Mouse (Mus musculus): ENCODE measurements around the gene Zmiz2. TPM values are rescaled to one million over a fixed set of nuclear protein-coding genes. Genes with fewer than 3 reads are reported as not detected.
A peak's percentile ranks its signal among the peaks of the same experiment; 100 is the strongest.
"Not testable (repeated sequence)": the region's sequence is repeated elsewhere in the genome, so short reads cannot be mapped to it uniquely, and the experiment has no call there.

The Zmiz2 gene
- polyA plus RNA-seq, 1 experiment from 2014 or later, result 30.2 TPM

GRCm38 (mm10) chr11:6415551-6416404, 26.9 kb downstream of the Zmiz2 start:
- H3K36me3 ChIP-seq (ENCODE audit: control insufficient read depth, insufficient read depth, low read length), result peaks cover 19% of the 10 kb centered on the region
- no peaks in the 10 kb centered on the region for H3K27me3 ChIP-seq (ENCODE audit: control insufficient read depth, insufficient read depth, low read depth, low read length)
- H3K9ac ChIP-seq (ENCODE audit: low read depth, low read length), result peak overlapping the region; percentile 99
- WGBS, result under 1% methylated on average over 85 of the region's 102 CpGs
- peak; percentile 95 for ATAC-seq
- peak overlapping the region; percentile 98 for H3K4me3 ChIP-seq (ENCODE audit: low read depth, low read length)
- H3K4me1 ChIP-seq (ENCODE audit: control insufficient read depth, insufficient read depth, low read length), result peaks cover 23% of the 10 kb centered on the region
- H3K9me3 ChIP-seq (replicated peaks; ENCODE audit: control insufficient read depth, low read length, poor library complexity, severe bottlenecking), result no peaks in the 10 kb centered on the region
- H3K4me2 ChIP-seq (ENCODE audit: low read length), result peak overlapping the region; percentile 95
- peak overlapping the region; percentile 98 for H3K27ac ChIP-seq (ENCODE audit: low read length)

- Histone ChIP-seq H3K4me1 (ENCODE audit: control insufficient read depth, insufficient read depth, low read length) (peaks cover 23% of the 10 kb centered on the region), H3K9me3 (replicated peaks; ENCODE audit: control insufficient read depth, low read length, poor library complexity, severe bottlenecking) (no peaks in the 10 kb centered on the region), H3K9ac (ENCODE audit: low read depth, low read length) (peak overlapping the region; percentile 99), H3K4me3 (ENCODE audit: low read depth, low read length) (peak overlapping the region; percentile 98), H3K36me3 (ENCODE audit: control insufficient read depth, insufficient read depth, low read length) (peaks cover 22% of the 10 kb centered on the region), H3K27ac (ENCODE audit: low read length) (peak overlapping the region; percentile 98), H3K27me3 (ENCODE audit: control insufficient read depth, insufficient read depth, low read depth, low read length) (no peaks in the 10 kb centered on the region), H3K4me2 (ENCODE audit: low read length) (peak overlapping the region; percentile 95)
- WGBS, result 2% methylated on average over 30 of the region's 30 CpGs
- peak; percentile 57 for ATAC-seq
These were observed 27.6 kb downstream of the Zmiz2 start for GRCm38 (mm10) chr11:6416405-6417034.

GRCm38 (mm10) chr11:6417069-6417468, 28.2 kb downstream of the Zmiz2 start:
- H3K27ac ChIP-seq (ENCODE audit: low read length), result peak overlapping the region; percentile 98
- ATAC-seq, result no peak
- H3K4me2 ChIP-seq (ENCODE audit: low read length), result peak overlapping the region; percentile 95

GRCm38 (mm10) chr11:6417490-6417889, 28.6 kb downstream of the Zmiz2 start:
- peak overlapping the region; percentile 95 for H3K4me2 ChIP-seq (ENCODE audit: low read length)
- 0 out of 2 replicates have a peak overlapping the region, but pooled peaks have one; percentile 99 for H3K9ac ChIP-seq (ENCODE audit: low read depth, low read length)
- H3K27me3 ChIP-seq (ENCODE audit: control insufficient read depth, insufficient read depth, low read depth, low read length), result no peaks in the 10 kb centered on the region
- no peak overlapping the region for H3K27ac ChIP-seq (ENCODE audit: low read length)
- H3K4me3 ChIP-seq (ENCODE audit: low read depth, low read length), result peak overlapping the region; percentile 98
- no peaks in the 10 kb centered on the region for H3K9me3 ChIP-seq (replicated peaks; ENCODE audit: control insufficient read depth, low read length, poor library complexity, severe bottlenecking)
- peaks cover 22% of the 10 kb centered on the region for H3K36me3 ChIP-seq (ENCODE audit: control insufficient read depth, insufficient read depth, low read length)
- no peak for ATAC-seq
- H3K4me1 ChIP-seq (ENCODE audit: control insufficient read depth, insufficient read depth, low read length), result peaks cover 23% of the 10 kb centered on the region

More at GRCm38 (mm10) chr11:6417069-6417468, 28.2 kb downstream of the Zmiz2 start:
- Histone ChIP-seq H3K27me3 (ENCODE audit: control insufficient read depth, insufficient read depth, low read depth, low read length) (no peaks in the 10 kb centered on the region), H3K36me3 (ENCODE audit: control insufficient read depth, insufficient read depth, low read length) (peaks cover 22% of the 10 kb centered on the region), H3K4me1 (ENCODE audit: control insufficient read depth, insufficient read depth, low read length) (peaks cover 23% of the 10 kb centered on the region), H3K9me3 (replicated peaks; ENCODE audit: control insufficient read depth, low read length, poor library complexity, severe bottlenecking) (no peaks in the 10 kb centered on the region), H3K4me3 (ENCODE audit: low read depth, low read length) (peak overlapping the region; percentile 98), H3K9ac (ENCODE audit: low read depth, low read length) (peak overlapping the region; percentile 99)
- whole genome bisulfite sequencing, result 45% methylated on average over 2 of the region's 2 CpGs

DNA sequence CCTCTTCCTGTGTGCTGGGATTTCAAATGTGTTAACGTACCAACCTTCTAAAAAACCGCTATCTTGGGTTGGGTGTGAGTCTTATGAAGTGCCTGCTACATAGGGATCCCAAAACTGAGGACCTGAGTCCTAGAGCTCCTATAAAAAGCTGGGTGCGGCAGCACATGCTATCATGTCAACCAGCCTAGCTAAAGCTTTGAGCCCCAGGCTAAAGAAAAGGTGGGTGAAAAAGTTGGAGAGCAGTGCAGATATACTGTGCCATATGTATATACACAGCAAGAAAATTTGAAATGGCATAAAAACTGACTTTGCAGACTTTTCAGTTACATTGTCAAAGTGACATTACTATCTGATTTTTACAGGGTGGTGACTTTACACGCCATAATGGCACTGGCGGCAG, 29.9 kb downstream of the Zmiz2 start:
- peaks cover 22% of the 10 kb centered on the region for H3K36me3 ChIP-seq (ENCODE audit: control insufficient read depth, insufficient read depth, low read length)
- 84% methylated on average over 5 of the region's 5 CpGs for WGBS

GRCm38 (mm10) chr11:6419156-6419555, 30.3 kb downstream of the Zmiz2 start:
- H3K9me3 ChIP-seq (replicated peaks; ENCODE audit: control insufficient read depth, low read length, poor library complexity, severe bottlenecking); H3K4me2 ChIP-seq (ENCODE audit: low read length); H3K9ac ChIP-seq (ENCODE audit: low read depth, low read length); ATAC-seq; H3K27me3 ChIP-seq (ENCODE audit: control insufficient read depth, insufficient read depth, low read depth, low read length); H3K4me3 ChIP-seq (ENCODE audit: low read depth, low read length); H3K27ac ChIP-seq (ENCODE audit: low read length): not testable (repeated sequence)
- 42% methylated on average over 4 of the region's 4 CpGs for WGBS
- Histone ChIP-seq H3K4me1 (ENCODE audit: control insufficient read depth, insufficient read depth, low read length) (peaks cover 23% of the 10 kb centered on the region), H3K36me3 (ENCODE audit: control insufficient read depth, insufficient read depth, low read length) (peaks cover 22% of the 10 kb centered on the region)

More for the DNA sequence above, 29.9 kb downstream of the Zmiz2 start:
- no peak for ATAC-seq
- Histone ChIP-seq H3K27ac (ENCODE audit: low read length) (no peak overlapping the region), H3K9me3 (replicated peaks; ENCODE audit: control insufficient read depth, low read length, poor library complexity, severe bottlenecking) (no peaks in the 10 kb centered on the region), H3K27me3 (ENCODE audit: control insufficient read depth, insufficient read depth, low read depth, low read length) (no peaks in the 10 kb centered on the region), H3K9ac (ENCODE audit: low read depth, low read length) (no peak overlapping the region), H3K4me2 (ENCODE audit: low read length) (peak overlapping the region; percentile 25), H3K4me1 (ENCODE audit: control insufficient read depth, insufficient read depth, low read length) (peaks cover 23% of the 10 kb centered on the region), H3K4me3 (ENCODE audit: low read depth, low read length) (no peak overlapping the region)

DNA sequence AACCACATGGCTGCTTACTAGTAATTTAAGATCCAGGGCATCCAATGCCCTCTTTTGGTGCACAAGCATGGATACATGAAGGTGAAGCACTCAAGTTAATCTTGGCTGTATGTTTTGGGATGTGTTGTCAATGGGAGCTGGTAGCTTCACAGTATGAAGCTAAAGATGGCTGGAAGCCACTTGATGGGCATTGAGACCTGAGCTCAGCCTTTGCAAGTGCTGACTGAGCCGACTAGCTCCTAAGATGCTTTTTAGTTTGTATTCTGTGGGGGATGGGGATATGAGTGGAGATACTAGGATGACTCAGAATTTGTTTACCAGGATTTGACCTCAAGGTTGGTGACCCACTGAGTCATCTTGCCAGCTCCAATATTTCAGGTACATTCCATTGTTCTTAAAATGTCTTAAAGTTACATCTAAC, 31.4 kb downstream of the Zmiz2 start:
- Histone ChIP-seq H3K4me1 (ENCODE audit: control insufficient read depth, insufficient read depth, low read length) (peaks cover 20% of the 10 kb centered on the region), H3K9me3 (replicated peaks; ENCODE audit: control insufficient read depth, low read length, poor library complexity, severe bottlenecking) (no peaks in the 10 kb centered on the region), H3K4me2 (ENCODE audit: low read length) (no peak overlapping the region), H3K36me3 (ENCODE audit: control insufficient read depth, insufficient read depth, low read length) (peaks cover 22% of the 10 kb centered on the region), H3K27me3 (ENCODE audit: control insufficient read depth, insufficient read depth, low read depth, low read length) (no peaks in the 10 kb centered on the region), H3K9ac (ENCODE audit: low read depth, low read length) (no peak overlapping the region), H3K27ac (ENCODE audit: low read length) (no peak overlapping the region), H3K4me3 (ENCODE audit: low read depth, low read length) (no peak overlapping the region)
- WGBS, result 13% methylated on average over 1 of the region's 1 CpGs
- ATAC-seq, result no peak

DNA sequence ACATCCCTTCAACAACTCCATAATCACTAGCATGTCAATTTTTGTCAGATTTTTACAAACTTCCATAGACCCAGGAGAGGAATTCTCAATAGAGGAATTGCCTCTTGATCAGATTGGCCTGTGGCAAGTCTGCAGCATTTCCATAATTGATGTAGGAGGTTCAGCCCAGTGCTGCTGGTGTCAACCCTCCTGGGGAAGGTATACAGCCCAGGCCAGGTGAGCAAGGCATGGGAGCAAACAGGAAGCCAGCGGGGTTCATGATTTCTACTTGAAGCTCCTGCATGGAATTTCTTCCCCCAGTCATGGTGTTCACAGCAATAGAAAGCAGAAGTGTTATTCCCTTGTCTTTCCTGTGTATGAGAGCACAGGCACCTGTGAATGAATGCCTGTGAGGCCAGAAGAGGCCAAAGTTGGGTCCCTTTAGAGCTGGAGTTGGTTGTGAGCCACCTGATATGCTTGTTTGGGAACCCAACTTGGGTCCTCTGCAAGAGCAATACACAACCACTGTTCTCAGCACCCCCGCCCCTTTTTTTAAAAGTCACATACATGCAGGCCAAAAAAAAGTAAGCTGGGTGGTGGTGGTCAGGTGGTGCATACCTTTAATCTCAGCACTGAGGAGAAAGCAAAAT, 32.0 kb downstream of the Zmiz2 start:
- 80% methylated on average over 2 of the region's 2 CpGs for WGBS
- H3K27ac ChIP-seq (ENCODE audit: low read length), result no peak overlapping the region
- ATAC-seq, result no peak
- no peak overlapping the region for H3K9ac ChIP-seq (ENCODE audit: low read depth, low read length)
- H3K36me3 ChIP-seq (ENCODE audit: control insufficient read depth, insufficient read depth, low read length), result peaks cover 22% of the 10 kb centered on the region
- H3K27me3 ChIP-seq (ENCODE audit: control insufficient read depth, insufficient read depth, low read depth, low read length), result no peaks in the 10 kb centered on the region
- H3K4me3 ChIP-seq (ENCODE audit: low read depth, low read length), result no peak overlapping the region
- H3K4me2 ChIP-seq (ENCODE audit: low read length), result no peak overlapping the region
- no peaks in the 10 kb centered on the region for H3K9me3 ChIP-seq (replicated peaks; ENCODE audit: control insufficient read depth, low read length, poor library complexity, severe bottlenecking)
- peaks cover 20% of the 10 kb centered on the region for H3K4me1 ChIP-seq (ENCODE audit: control insufficient read depth, insufficient read depth, low read length)

All from midbrain, embryonic 16.5 days (tissue).